Mouse (Mus musculus): ENCODE data around the gene Smbd1.

DNA sequence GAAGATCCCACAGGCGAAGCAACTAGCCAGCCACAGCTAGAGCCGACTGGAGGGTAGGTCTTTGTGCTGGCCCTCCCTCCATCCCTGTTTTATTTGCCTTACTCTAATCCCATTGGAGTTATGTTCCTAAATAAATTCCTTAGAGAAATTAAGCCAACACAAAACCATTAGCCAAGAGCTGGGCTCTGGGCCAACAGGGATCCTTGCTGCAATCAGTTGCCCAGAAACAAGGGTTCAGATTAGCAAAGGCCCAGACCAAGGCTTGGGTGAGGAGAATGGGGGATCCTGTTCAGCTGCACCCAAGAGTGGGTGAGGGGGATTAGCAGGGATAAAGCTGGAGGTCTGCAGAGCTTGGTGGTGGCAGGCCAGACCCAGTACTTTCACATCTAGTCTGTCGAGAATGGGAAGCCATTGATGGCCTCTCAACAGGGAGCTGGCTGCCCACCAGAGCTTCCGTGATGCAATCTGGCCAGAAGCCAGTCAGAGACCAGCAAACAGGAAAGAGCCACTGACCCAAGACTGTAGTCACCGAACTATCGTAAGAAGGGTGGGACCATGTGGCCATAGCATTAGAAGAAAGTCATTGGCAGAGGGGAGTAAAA, 6.9 kb downstream of the Smbd1 start:
- TF ChIP-seq USF1 (IDR thresholded peaks at IDR 0.05; ENCODE audit: low read depth) = no peak
- TF ChIP-seq CTCF (IDR thresholded peaks at IDR 0.05; ENCODE audit: control insufficient read depth, insufficient read depth, insufficient read length) = no peak
- TF ChIP-seq MAX (IDR thresholded peaks at IDR 0.05) = no peak
- no peak for TF ChIP-seq MYOG (IDR thresholded peaks at IDR 0.05; ENCODE audit: control insufficient read depth, extremely low read depth, insufficient read length)
- peak; percentile 73 for TF ChIP-seq CEBPB (IDR thresholded peaks at IDR 0.05; ENCODE audit: low read depth)
- no peak for TF ChIP-seq MYOD1 (IDR thresholded peaks at IDR 0.05; ENCODE audit: control insufficient read depth, insufficient read length, low read depth)
- TF ChIP-seq FOSL1 (IDR thresholded peaks at IDR 0.05; ENCODE audit: insufficient read depth, low read length, poor library complexity, severe bottlenecking) = no peak

Measured in C2C12 (cell line).